Mouse (Mus musculus) liver, embryonic 11.5 days (tissue): Measurements from ENCODE around the gene Extl1. TPM values are rescaled to one million over a fixed set of nuclear protein-coding genes. Genes with fewer than 3 reads are reported as not detected.
A peak's percentile ranks its signal among the peaks of the same experiment; 100 is the strongest.

Source experiments
- ATAC-seq: fragments of 200-750 bp; cut with Nextera tagmentation; replicated peaks from 2 replicates; pipeline ENCODE4 v1.8.0; 2017; ENCODE audit warnings: moderate number of reproducible peaks, mild to moderate bottlenecking, moderate TSS enrichment, moderate library complexity; ENCODE audit not compliant: low FRiP score
- DNase-seq: peaks from one replicate; pipeline ENCODE4 v3.0.0-alpha.2; 2017; ENCODE audit warnings: low spot score
- H3K27ac ChIP-seq: fragments of 300-500 bp; sonication (generic); 2 replicates; pipeline ENCODE4 v1.5.1; 2014; ENCODE audit warnings: mild to moderate bottlenecking, low read depth, low read length, control low read depth
- H3K27me3 ChIP-seq: fragments of 300-500 bp; sonication (generic); replicated peaks from 2 replicates; pipeline ENCODE4 v1.6.1; 2014; ENCODE audit warnings: low read length, mixed read lengths; ENCODE audit not compliant: control insufficient read depth, insufficient read depth
- H3K36me3 ChIP-seq: fragments of 300-500 bp; sonication (generic); 2 replicates; pipeline ENCODE4 v1.6.1; 2014; ENCODE audit warnings: mild to moderate bottlenecking, low read length, moderate library complexity, mixed read lengths; ENCODE audit not compliant: control insufficient read depth, insufficient read depth
- H3K4me1 ChIP-seq: fragments of 300-500 bp; sonication (generic); replicated peaks from 2 replicates; pipeline ENCODE4 v1.6.1; 2014; ENCODE audit warnings: low read length, mixed read lengths; ENCODE audit not compliant: control insufficient read depth, insufficient read depth
- H3K4me2 ChIP-seq: fragments of 300-500 bp; sonication (generic); 2 replicates; pipeline ENCODE4 v1.6.1; 2014; ENCODE audit warnings: mild to moderate bottlenecking, control low read depth, moderate library complexity
- H3K4me3 ChIP-seq: fragments of 300-500 bp; sonication (generic); 2 replicates; pipeline ENCODE4 v1.5.1; 2014; ENCODE audit warnings: low read depth, low read length, control low read depth
- H3K9ac ChIP-seq: fragments of 300-500 bp; sonication (generic); 2 replicates; pipeline ENCODE4 v1.6.1; 2014; ENCODE audit warnings: low read depth, low read length, control low read depth
- H3K9me3 ChIP-seq: fragments of 300-500 bp; sonication (generic); 2 replicates; pipeline ENCODE4 v1.6.1; 2016; ENCODE audit warnings: low read length, inconsistent platforms, mixed read lengths; ENCODE audit not compliant: control insufficient read depth
- WGBS: fragments of 180-500 bp; shearing (Covaris S2); extraction: QIAGEN DNeasy Blood & Tissue Kit; methylation state at CpG from one replicate; pipeline ENCODE4 v1.1.7; 2014; 5-methylcytosine and 5-hydroxymethylcytosine counted together
- polyA plus RNA-seq: library from polyadenylated mRNA; unstranded; fragments of >200 nt; fragmentation: Nextera tagmentation; extraction: Ambion mirVana; gene quantifications from 2 replicates; pipeline ENCODE4 v1.2.1, GENCODE M21; 2014

The Extl1 gene
- polyA plus RNA-seq, 1 experiment from 2014 or later = 0.67 TPM

GRCm38 (mm10) chr4:134351329-134352260 is 32.1 kb downstream of the Extl1 start:
- WGBS = 52% methylated on average over 18 of the region's 18 CpGs
- Histone ChIP-seq H3K9ac (no peak overlapping the region), H3K4me3 (no peak overlapping the region), H3K36me3 (no peaks in the 10 kb centered on the region), H3K4me1 (peaks cover 20% of the 10 kb centered on the region), H3K9me3 (no peaks in the 10 kb centered on the region), H3K4me2 (no peak overlapping the region), H3K27me3 (no peaks in the 10 kb centered on the region), H3K27ac (no peak overlapping the region)
- DNase-seq (no peak), ATAC-seq (no peak)

GRCm38 (mm10) chr4:134350641-134351040 is 33.0 kb downstream of the Extl1 start:
- Histone ChIP-seq H3K9me3 (no peaks in the 10 kb centered on the region), H3K9ac (no peak overlapping the region), H3K4me2 (no peak overlapping the region), H3K4me3 (no peak overlapping the region), H3K36me3 (no peaks in the 10 kb centered on the region), H3K27me3 (peaks cover 1% of the 10 kb centered on the region), H3K4me1 (peaks cover 14% of the 10 kb centered on the region; the same call in 1 of the 2 replicates), H3K27ac (no peak overlapping the region)
- DNase-seq = no peak
- WGBS = 84% methylated on average over 6 of the region's 6 CpGs
- ATAC-seq = no peak

- H3K4me2 ChIP-seq = no peak overlapping the region
- peaks cover 14% of the 10 kb centered on the region; the same call in 1 of the 2 replicates for H3K4me1 ChIP-seq
- ATAC-seq (no peak), DNase-seq (no peak)
- H3K9me3 ChIP-seq = no peaks in the 10 kb centered on the region
- no peak overlapping the region for H3K27ac ChIP-seq
- peaks cover 9% of the 10 kb centered on the region for H3K27me3 ChIP-seq
- no peak overlapping the region for H3K9ac ChIP-seq
- no peaks in the 10 kb centered on the region for H3K36me3 ChIP-seq
- WGBS = 82% methylated on average over 7 of the region's 7 CpGs
- H3K4me3 ChIP-seq = no peak overlapping the region
Observed at GRCm38 (mm10) chr4:134349829-134350228, 33.8 kb downstream of the Extl1 start.

GRCm38 (mm10) chr4:134348545-134348944 is 35.1 kb downstream of the Extl1 start:
- H3K9me3 ChIP-seq = no peaks in the 10 kb centered on the region
- no peak overlapping the region for H3K4me2 ChIP-seq
- DNase-seq (no peak), ATAC-seq (no peak)
- 81% methylated on average over 5 of the region's 5 CpGs for WGBS
- no peak overlapping the region for H3K4me3 ChIP-seq
- H3K27me3 ChIP-seq = peaks cover 20% of the 10 kb centered on the region
- no peaks in the 10 kb centered on the region for H3K36me3 ChIP-seq
- H3K9ac ChIP-seq = no peak overlapping the region
- H3K27ac ChIP-seq = no peak overlapping the region
- H3K4me1 ChIP-seq = peaks cover 11% of the 10 kb centered on the region

- H3K9ac ChIP-seq = no peak overlapping the region
Observed at GRCm38 (mm10) chr4:134348078-134348477, 35.6 kb downstream of the Extl1 start.

GRCm38 (mm10) chr4:134345802-134346201 is 37.8 kb downstream of the Extl1 start:
- Histone ChIP-seq H3K9ac (no peak overlapping the region), H3K36me3 (no peaks in the 10 kb centered on the region), H3K4me2 (no peak overlapping the region), H3K27me3 (peaks cover 42% of the 10 kb centered on the region), H3K27ac (no peak overlapping the region), H3K4me1 (peaks cover 6% of the 10 kb centered on the region), H3K4me3 (no peak overlapping the region), H3K9me3 (no peaks in the 10 kb centered on the region)
- WGBS = 86% methylated on average over 15 of the region's 15 CpGs
- ATAC-seq (no peak), DNase-seq (no peak)

More at GRCm38 (mm10) chr4:134348078-134348477, 35.6 kb downstream of the Extl1 start:
- no peak for ATAC-seq
- no peak for DNase-seq
- peaks cover 25% of the 10 kb centered on the region for H3K27me3 ChIP-seq
- H3K9me3 ChIP-seq = no peaks in the 10 kb centered on the region
- no peaks in the 10 kb centered on the region for H3K36me3 ChIP-seq
- H3K4me1 ChIP-seq = peaks cover 14% of the 10 kb centered on the region
- WGBS = 73% methylated on average over 11 of the region's 11 CpGs
- no peak overlapping the region for H3K27ac ChIP-seq
- H3K4me2 ChIP-seq = no peak overlapping the region
- H3K4me3 ChIP-seq = no peak overlapping the region

- Histone ChIP-seq H3K36me3 (no peaks in the 10 kb centered on the region), H3K9ac (no peak overlapping the region), H3K4me3 (no peak overlapping the region), H3K27me3 (peaks cover 42% of the 10 kb centered on the region), H3K4me2 (no peak overlapping the region), H3K4me1 (peaks cover 6% of the 10 kb centered on the region), H3K27ac (no peak overlapping the region), H3K9me3 (no peaks in the 10 kb centered on the region)
- WGBS = 28% methylated on average over 3 of the region's 3 CpGs
- ATAC-seq = no peak
- DNase-seq = no peak
Observed at GRCm38 (mm10) chr4:134344620-134345019, 39.0 kb downstream of the Extl1 start.

GRCm38 (mm10) chr4:134343071-134344031 is 40.3 kb downstream of the Extl1 start, which contains the start of gene Slc30a2:
Gene Slc30a2 (plus strand): TSS chr4:134343181.
- DNase-seq (peak; percentile 43), ATAC-seq (no peak)
- H3K36me3 ChIP-seq = no peaks in the 10 kb centered on the region
- H3K27me3 ChIP-seq = peaks cover 42% of the 10 kb centered on the region
- WGBS = 3% methylated on average over 61 of the region's 61 CpGs
- H3K4me3 ChIP-seq = peak within 1 kb of the TSS; percentile 33
- no peak within 1 kb of the TSS; the same call in 1 of the 2 replicates for H3K9ac ChIP-seq
- peaks cover 6% of the 10 kb centered on the region for H3K4me1 ChIP-seq
- no peak within 1 kb of the TSS for H3K27ac ChIP-seq
- H3K9me3 ChIP-seq = no peaks in the 10 kb centered on the region
- peak within 1 kb of the TSS; percentile 60 for H3K4me2 ChIP-seq
